Mouse (Mus musculus) liver, embryonic 14.5 days (tissue): Measurements from ENCODE around the gene Slc25a39.

Experiments used
- CTCF ChIP-seq: IDR thresholded peaks from 2 replicates; pipeline ENCODE4 v1.5.1; 2016; ENCODE audit warnings: antibody characterized with exemption, low read depth, control low read depth
- EP300 ChIP-seq: IDR thresholded peaks from 2 replicates; pipeline ENCODE4 v1.6.1; 2016; ENCODE audit warnings: antibody characterized with exemption, low read depth

GRCm38 (mm10) chr11:102383365-102384136 lies 24.2 kb downstream of the Slc25a39 start:
- TF ChIP-seq CTCF: no peak
- TF ChIP-seq EP300: no peak
